Mouse (Mus musculus) ES-E14 (cell line): ENCODE data around the gene Dctn2. TPM values are rescaled to one million over a fixed set of nuclear protein-coding genes. Genes with fewer than 3 reads are reported as not detected.

Experiments used
- DNase-seq: peaks from one replicate; pipeline ENCODE4 v3.0.0-alpha.2; 2013; ENCODE audit warnings: low read depth, low spot score
- H3K27ac ChIP-seq: 2 replicates; pipeline ENCODE4 v1.5.1; 2012; ENCODE audit warnings: low read depth, mild to moderate bottlenecking, low read length, moderate library complexity, mixed read lengths; ENCODE audit not compliant: poor library complexity, insufficient read depth, severe bottlenecking
- H3K36me3 ChIP-seq: 2 replicates; pipeline ENCODE4 v1.6.1; 2012; ENCODE audit warnings: mild to moderate bottlenecking, low read length, moderate library complexity, mixed read lengths; ENCODE audit not compliant: control insufficient read depth, poor library complexity, insufficient read depth, severe bottlenecking
- H3K4me1 ChIP-seq, 2 experiments: fragments of 150-350 bp in 1 of 2; sonication (generic) in 1 of 2; 2 replicates each; pipeline ENCODE4 v1.6.1; 2012; ENCODE audit warnings: low read length in 2 of 2, mild to moderate bottlenecking in 1 of 2, mixed read lengths in 1 of 2; ENCODE audit not compliant: control insufficient read depth in 2 of 2, insufficient read depth in 2 of 2, poor library complexity in 1 of 2
- H3K4me3 ChIP-seq, 2 experiments: fragments of 150-350 bp in 1 of 2; sonication (generic) in 1 of 2; 2 replicates each; pipeline ENCODE4 v1.5.1; 2012; ENCODE audit warnings: low read length in 2 of 2, low read depth in 1 of 2, mild to moderate bottlenecking in 1 of 2, mixed read lengths in 1 of 2; ENCODE audit not compliant: insufficient read depth in 1 of 2, poor library complexity in 1 of 2, severe bottlenecking in 1 of 2
- H3K9ac ChIP-seq: 2 replicates; pipeline ENCODE4 v1.6.1; 2012; ENCODE audit warnings: low read depth, mild to moderate bottlenecking, low read length, mixed read lengths; ENCODE audit not compliant: poor library complexity, insufficient read depth, severe bottlenecking
- H3K9me3 ChIP-seq: fragments of 150-350 bp; sonication (generic); 2 replicates; pipeline ENCODE4 v1.6.1; 2012; ENCODE audit warnings: low read depth, mild to moderate bottlenecking, low read length; ENCODE audit not compliant: control insufficient read depth, insufficient read depth
- CHD2 ChIP-seq: IDR thresholded peaks from 2 replicates; pipeline ENCODE4 v1.6.1; 2014; ENCODE audit warnings: mild to moderate bottlenecking, low read depth, low read length, inconsistent platforms
- HCFC1 ChIP-seq: IDR thresholded peaks from 2 replicates; pipeline ENCODE4 v1.6.1; 2012; ENCODE audit warnings: low read length, inconsistent platforms, borderline replicate concordance; ENCODE audit not compliant: insufficient read depth
- MAFK ChIP-seq: IDR thresholded peaks from 2 replicates; pipeline ENCODE4 v1.6.1; 2014; ENCODE audit warnings: mild to moderate bottlenecking, low read depth, low read length, inconsistent platforms; ENCODE audit not compliant: insufficient read depth
- ZC3H11A ChIP-seq: IDR thresholded peaks from 2 replicates; pipeline ENCODE4 v1.6.1; 2012; ENCODE audit warnings: low read depth, mild to moderate bottlenecking, inconsistent platforms, low read length, borderline replicate concordance
- ZNF384 ChIP-seq: IDR thresholded peaks from 2 replicates; pipeline ENCODE4 v1.6.1; 2012; ENCODE audit warnings: low read depth, low read length, inconsistent platforms
- in situ Hi-C, 2 experiments: fragments of 600-800 bp; cut with MboI; formaldehyde crosslinking; loops; one replicate each; pipeline ENCODE4 v1.15.1; 2025; ENCODE audit warnings: low sequenced_read_pairs in 2 of 2, inconsistent platforms in 1 of 2; ENCODE audit not compliant: unreplicated experiment in 2 of 2
- total RNA-seq: library from RNA; depleted of rRNA; stranded (reverse); fragments of 300-350 nt; gene quantifications from 2 replicates; pipeline ENCODE4 v1.2.3, GENCODE M21; 2012

Dctn2 gene
- total RNA-seq, 1 experiment: 139 TPM

GRCm38 (mm10) chr10:127250810-127251209 is 15.4 kb upstream of the Dctn2 start:
- Histone ChIP-seq H3K4me1 (peaks cover 0 to 5% of the 10 kb centered on the region in 2 experiments; a peak in 2 of 4 replicates), H3K4me3 (no peak overlapping the region), H3K9ac (no peak overlapping the region), H3K36me3 (peaks cover 1% of the 10 kb centered on the region; the same call in 1 of the 2 replicates), H3K27ac (no peak overlapping the region), H3K9me3 (no peaks in the 10 kb centered on the region)
- in situ Hi-C loops: no loop called here
- no peak for DNase-seq
- no peak for TF ChIP-seq HCFC1
- no peak for TF ChIP-seq ZC3H11A
- no peak for TF ChIP-seq MAFK
- TF ChIP-seq ZNF384: no peak
- TF ChIP-seq CHD2: no peak

DNA sequence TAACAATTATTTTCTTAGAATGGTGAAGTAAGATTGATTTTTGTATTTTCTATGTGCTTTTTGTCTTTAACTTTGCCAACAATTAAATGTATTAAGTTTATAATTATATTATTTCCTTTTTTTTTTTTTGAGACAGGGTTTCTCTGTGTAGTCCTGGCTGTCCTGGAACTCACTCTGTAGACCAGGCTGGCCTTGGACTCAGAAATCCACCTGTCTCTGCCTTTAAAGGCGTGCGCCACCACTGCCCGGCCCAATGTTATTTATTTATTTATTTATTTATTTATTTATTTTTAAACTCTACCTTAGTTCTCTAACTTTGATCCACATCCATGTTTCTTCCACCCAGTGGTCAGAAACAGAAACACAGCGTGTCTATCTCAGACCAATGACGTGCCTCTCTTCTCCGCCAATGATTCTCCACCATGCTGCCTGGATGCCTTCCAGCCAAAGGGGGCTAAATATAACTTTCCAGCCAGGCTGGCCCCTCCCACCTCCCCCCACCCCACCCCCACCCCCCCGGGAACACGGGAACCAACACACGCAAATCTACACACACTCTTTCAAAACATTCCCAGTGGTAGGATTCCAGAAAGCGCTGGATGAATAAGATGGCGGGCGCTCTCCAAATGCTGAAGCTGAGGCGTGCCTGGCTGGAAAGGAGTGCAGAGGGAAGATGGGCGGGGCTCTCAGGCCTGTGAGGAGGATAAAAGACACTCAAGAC is 10.4 kb upstream of the Dctn2 start:
- Histone ChIP-seq H3K4me1 (peaks cover 0 to 8% of the 10 kb centered on the region in 2 experiments; a peak in 2 of 4 replicates), H3K4me3 (no peak overlapping the region)

GRCm38 (mm10) chr10:127257790-127258189 is 8.4 kb upstream of the Dctn2 start:
- H3K27ac ChIP-seq: no peak overlapping the region
- no peak for DNase-seq
- in situ Hi-C loops: no loop called here
- H3K9me3 ChIP-seq: no peaks in the 10 kb centered on the region
- H3K4me3 ChIP-seq: no peak overlapping the region
- TF ChIP-seq HCFC1 (no peak), ZC3H11A (no peak), MAFK (no peak), CHD2 (no peak), ZNF384 (no peak)
- no peaks in the 10 kb centered on the region; the same call in 1 of the 2 replicates for H3K36me3 ChIP-seq
- peaks cover 0 to 11% of the 10 kb centered on the region in 2 experiments; a peak in 1 of 4 replicates for H3K4me1 ChIP-seq
- no peak overlapping the region for H3K9ac ChIP-seq

More for the DNA sequence above, 10.4 kb upstream of the Dctn2 start:
- Histone ChIP-seq H3K9ac (no peak overlapping the region), H3K36me3 (no peaks in the 10 kb centered on the region; the same call in 1 of the 2 replicates), H3K27ac (no peak overlapping the region), H3K9me3 (no peaks in the 10 kb centered on the region)
- TF ChIP-seq ZC3H11A (no peak), HCFC1 (no peak), CHD2 (no peak), MAFK (no peak), ZNF384 (no peak)
- DNase-seq: peak; percentile 80
- in situ Hi-C loops: no loop called here

- no peaks in the 10 kb centered on the region; the same call in 1 of the 2 replicates for H3K36me3 ChIP-seq
- no peak overlapping the region for H3K4me3 ChIP-seq
- H3K9me3 ChIP-seq: no peaks in the 10 kb centered on the region
- H3K4me1 ChIP-seq: peaks cover 0 to 11% of the 10 kb centered on the region in 2 experiments; a peak in 1 of 4 replicates
- TF ChIP-seq CHD2: no peak
- TF ChIP-seq ZNF384: no peak
- TF ChIP-seq HCFC1: no peak
- no peak for TF ChIP-seq MAFK
- no peak for TF ChIP-seq ZC3H11A
- in situ Hi-C loops: no loop called here
- no peak overlapping the region for H3K27ac ChIP-seq
- DNase-seq: no peak
- H3K9ac ChIP-seq: no peak overlapping the region
Measured at GRCm38 (mm10) chr10:127258489-127258888, 7.7 kb upstream of the Dctn2 start.
